Mouse (Mus musculus) hindbrain, embryonic 12.5 days (tissue): ENCODE results near the gene Vmn1r21. TPM values are rescaled to one million over a fixed set of nuclear protein-coding genes. Genes with fewer than 3 reads are reported as not detected.
"Not testable (repeated sequence)": the region's sequence is repeated elsewhere in the genome, so short reads cannot be mapped to it uniquely, and the experiment has no call there.

Source experiments
- ATAC-seq: fragments of 200-750 bp; cut with Nextera tagmentation; 2 replicates; pipeline ENCODE4 v1.8.0; 2017; ENCODE audit warnings: moderate TSS enrichment; ENCODE audit not compliant: low FRiP score
- H3K27ac ChIP-seq: fragments of 300-500 bp; sonication (generic); 2 replicates; pipeline ENCODE4 v1.5.1; 2016; ENCODE audit warnings: mild to moderate bottlenecking
- H3K27me3 ChIP-seq: fragments of 300-500 bp; sonication (generic); 2 replicates; pipeline ENCODE4 v1.6.1; 2016; ENCODE audit warnings: mild to moderate bottlenecking
- H3K36me3 ChIP-seq: fragments of 300-500 bp; sonication (generic); 2 replicates; pipeline ENCODE4 v1.6.1; 2016; ENCODE audit warnings: mild to moderate bottlenecking
- H3K4me1 ChIP-seq: fragments of 300-500 bp; sonication (generic); 2 replicates; pipeline ENCODE4 v1.6.1; 2016
- H3K4me2 ChIP-seq: fragments of 300-500 bp; sonication (generic); replicated peaks from 2 replicates; pipeline ENCODE4 v1.6.1; 2016; ENCODE audit warnings: mild to moderate bottlenecking
- H3K4me3 ChIP-seq: fragments of 300-500 bp; sonication (generic); 2 replicates; pipeline ENCODE4 v1.5.1; 2016; ENCODE audit warnings: mild to moderate bottlenecking
- H3K9ac ChIP-seq: fragments of 300-500 bp; sonication (generic); 2 replicates; pipeline ENCODE4 v1.6.1; 2016; ENCODE audit warnings: mild to moderate bottlenecking, moderate library complexity
- H3K9me3 ChIP-seq: fragments of 300-500 bp; sonication (generic); replicated peaks from 2 replicates; pipeline ENCODE4 v1.6.1; 2016; ENCODE audit warnings: mild to moderate bottlenecking
- WGBS: fragments of 180-500 bp; shearing (Covaris S2); methylation state at CpG from one replicate; pipeline ENCODE4 v1.1.7; 2016; 5-methylcytosine and 5-hydroxymethylcytosine counted together
- polyA plus RNA-seq: library from polyadenylated mRNA; unstranded; fragments of >200 nt; fragmentation: Nextera tagmentation; extraction: Ambion mirVana; gene quantifications from 2 replicates; pipeline ENCODE4 v1.2.1, GENCODE M21; 2016

Vmn1r21 gene
- polyA plus RNA-seq: not detected in 2 replicates

GRCm38 (mm10) chr6:57850286-57850685 is at the start of gene Vmn1r21:
Vmn1r21 (minus strand) TSS chr6:57850343.
- Histone ChIP-seq H3K9me3 (no peaks in the 10 kb centered on the region), H3K4me1 (no peaks in the 10 kb centered on the region), H3K4me2 (no peak within 1 kb of the TSS), H3K27me3 (no peaks in the 10 kb centered on the region), H3K4me3 (no peak within 1 kb of the TSS), H3K9ac (no peak within 1 kb of the TSS), H3K36me3 (no peaks in the 10 kb centered on the region), H3K27ac (no peak within 1 kb of the TSS)
- no peak for ATAC-seq
- WGBS: 83% methylated on average over 1 of the region's 1 CpGs

DNA sequence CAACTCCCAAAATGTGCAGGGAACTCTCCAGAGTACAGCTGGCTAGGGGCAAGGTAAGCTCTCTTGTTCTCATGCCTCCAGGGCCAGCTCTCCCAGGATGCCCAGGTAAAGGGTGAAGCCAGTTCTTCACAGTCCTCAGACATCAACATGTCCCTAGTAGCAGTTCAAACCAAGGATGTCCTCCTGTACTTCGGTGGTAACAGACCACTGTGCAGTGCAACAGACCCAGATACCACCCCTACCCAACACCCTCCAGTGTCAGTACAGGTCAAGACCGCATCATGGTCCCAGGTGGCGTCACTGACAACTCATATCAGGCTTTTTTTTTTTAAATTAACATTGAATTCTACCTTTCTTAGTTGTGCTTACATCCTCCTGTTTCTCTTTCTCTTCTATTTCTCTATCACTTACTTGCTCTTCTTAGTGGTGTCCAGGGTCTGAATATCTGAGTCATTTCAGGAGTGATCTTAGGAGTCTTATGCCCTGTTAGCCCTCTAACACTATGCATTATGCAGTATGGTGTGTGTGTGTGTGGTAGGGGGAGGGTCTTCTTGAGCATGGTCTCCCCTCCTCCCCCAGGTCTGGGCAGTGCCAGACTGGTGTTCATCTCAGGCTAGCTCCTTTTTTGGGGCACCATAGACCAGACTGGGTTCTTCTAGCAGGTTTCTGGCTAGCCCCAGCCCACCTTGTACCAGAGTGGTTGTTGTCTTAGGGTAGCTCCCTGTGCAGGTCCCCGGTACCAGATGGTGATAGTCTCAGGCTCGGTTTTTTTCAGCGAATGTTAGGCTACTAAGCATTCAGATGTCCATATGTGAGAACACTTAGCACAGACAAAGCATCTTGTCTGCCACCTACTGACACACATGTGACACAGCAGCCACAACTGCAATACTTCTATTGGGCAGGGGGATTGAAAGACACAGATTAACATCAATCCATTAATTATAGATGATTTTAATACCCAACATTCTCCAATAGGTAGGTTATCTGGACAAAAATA is 9.2 kb upstream of the Vmn1r21 start:
- H3K9me3 ChIP-seq: no peaks in the 10 kb centered on the region; the same call in 1 of the 2 replicates
- H3K9ac ChIP-seq: no peak overlapping the region
- H3K4me3 ChIP-seq: no peak overlapping the region
- H3K4me2 ChIP-seq: 0 out of 2 replicates have a peak overlapping the region, but pooled peaks have one; percentile 24
- H3K27ac ChIP-seq: no peak overlapping the region
- peak; percentile 76 for ATAC-seq
- H3K27me3 ChIP-seq: no peaks in the 10 kb centered on the region
- WGBS: 54% methylated on average over 6 of the region's 6 CpGs
- no peaks in the 10 kb centered on the region for H3K36me3 ChIP-seq
- H3K4me1 ChIP-seq: no peaks in the 10 kb centered on the region

GRCm38 (mm10) chr6:57851177-57851576 is 1.0 kb upstream of the Vmn1r21 start:
- H3K36me3 ChIP-seq, ATAC-seq, H3K9me3 ChIP-seq, H3K9ac ChIP-seq, H3K4me1 ChIP-seq, H3K4me3 ChIP-seq, H3K27ac ChIP-seq, H3K27me3 ChIP-seq, H3K4me2 ChIP-seq: not testable (repeated sequence)
- 95% methylated on average over 5 of the region's 5 CpGs for WGBS

DNA sequence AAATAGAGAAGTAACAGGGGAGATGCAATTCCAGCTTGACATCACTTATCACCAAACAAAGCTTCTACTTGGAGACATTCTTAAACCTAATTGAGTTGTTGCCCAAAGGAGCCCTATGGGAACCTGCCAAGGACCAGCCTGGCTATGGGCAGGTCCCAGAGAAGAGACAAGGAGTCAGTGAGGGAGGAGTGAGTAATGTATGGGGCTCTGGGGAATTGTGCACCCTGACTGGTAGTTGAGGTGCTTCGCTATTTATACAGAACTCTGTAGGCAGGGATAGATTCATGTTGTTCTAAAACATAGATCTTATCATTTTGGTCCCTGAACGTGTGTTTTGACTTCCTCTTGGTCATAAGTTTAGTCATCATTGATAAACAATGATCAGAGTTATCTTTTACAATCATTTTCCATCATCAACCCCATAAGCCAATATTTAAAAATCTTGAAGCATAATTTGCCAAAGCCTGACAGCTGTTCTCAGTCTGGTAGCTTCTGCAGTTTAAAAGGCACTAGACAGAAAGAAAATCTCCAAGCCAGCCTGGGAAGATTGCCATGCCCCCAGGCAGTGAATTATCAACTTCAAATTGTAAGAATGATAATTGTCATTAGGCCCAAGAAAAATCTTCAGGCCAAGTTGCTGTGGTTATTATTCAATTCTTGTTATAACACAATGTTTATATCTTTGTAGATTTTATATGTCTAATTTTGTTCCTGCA is 10.3 kb downstream of the Vmn1r21 start:
- Histone ChIP-seq H3K4me1 (no peaks in the 10 kb centered on the region), H3K4me2 (no peak overlapping the region)

GRCm38 (mm10) chr6:57825259-57825715 is 24.9 kb downstream of the Vmn1r21 start:
- H3K9ac ChIP-seq: peak overlapping the region; percentile 93
- no peaks in the 10 kb centered on the region for H3K27me3 ChIP-seq
- peak; percentile 18 for ATAC-seq
- H3K4me1 ChIP-seq: peaks cover 9% of the 10 kb centered on the region
- H3K4me2 ChIP-seq: peak overlapping the region; percentile 67
- peak overlapping the region; percentile 89 for H3K4me3 ChIP-seq
- H3K27ac ChIP-seq: peak overlapping the region; percentile 95
- 12% methylated on average over 5 of the region's 5 CpGs for WGBS
- H3K9me3 ChIP-seq: no peaks in the 10 kb centered on the region
- no peaks in the 10 kb centered on the region for H3K36me3 ChIP-seq

More for the DNA sequence above, 10.3 kb downstream of the Vmn1r21 start:
- 79% methylated on average over 2 of the region's 2 CpGs for WGBS
- Histone ChIP-seq H3K9me3 (no peaks in the 10 kb centered on the region), H3K27me3 (no peaks in the 10 kb centered on the region), H3K27ac (no peak overlapping the region), H3K9ac (no peak overlapping the region), H3K36me3 (no peaks in the 10 kb centered on the region), H3K4me3 (no peak overlapping the region)
- no peak for ATAC-seq

GRCm38 (mm10) chr6:57824422-57825258 is 25.5 kb downstream of the Vmn1r21 start, which contains the start of gene Vopp1:
Vopp1 (minus strand) TSS chr6:57825159.
- WGBS: under 1% methylated on average over 82 of the region's 87 CpGs

DNA sequence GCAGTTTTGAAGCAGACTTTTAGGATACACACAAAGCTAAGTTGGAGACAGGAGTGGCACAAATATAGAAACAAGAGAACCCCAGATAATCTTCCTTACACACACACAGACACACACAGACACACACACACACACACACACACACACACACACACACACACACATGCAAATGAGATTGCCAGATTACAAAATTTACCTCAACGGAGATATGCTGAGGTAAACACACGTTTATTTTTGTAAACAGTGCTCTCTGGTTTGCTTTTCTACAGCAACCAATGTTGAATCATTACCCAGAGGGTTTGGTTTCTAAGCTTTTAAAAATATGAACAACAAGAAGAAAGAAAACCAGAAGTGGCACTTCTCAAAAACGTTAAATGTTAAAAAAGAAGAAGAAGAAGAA is 26.7 kb downstream of the Vmn1r21 start:
- Histone ChIP-seq H3K4me3 (peak overlapping the region; percentile 89), H3K27me3 (no peaks in the 10 kb centered on the region), H3K36me3 (no peaks in the 10 kb centered on the region), H3K9me3 (no peaks in the 10 kb centered on the region), H3K4me1 (peaks cover 9% of the 10 kb centered on the region), H3K27ac (no peak overlapping the region), H3K4me2 (peak overlapping the region; percentile 67), H3K9ac (peak overlapping the region; percentile 45; the same call in 1 of the 2 replicates)
- 36% methylated on average over 3 of the region's 3 CpGs for WGBS
- ATAC-seq: no peak

More at GRCm38 (mm10) chr6:57824422-57825258, 25.5 kb downstream of the Vmn1r21 start, which contains the start of gene Vopp1:
- H3K9me3 ChIP-seq: no peaks in the 10 kb centered on the region
- peak within 1 kb of the TSS; percentile 93 for H3K9ac ChIP-seq
- peak within 1 kb of the TSS; percentile 95 for H3K27ac ChIP-seq
- ATAC-seq: peak; percentile 93
- H3K36me3 ChIP-seq: no peaks in the 10 kb centered on the region
- peaks cover 9% of the 10 kb centered on the region for H3K4me1 ChIP-seq
- H3K4me2 ChIP-seq: peak within 1 kb of the TSS; percentile 67
- no peaks in the 10 kb centered on the region for H3K27me3 ChIP-seq
- H3K4me3 ChIP-seq: peak within 1 kb of the TSS; percentile 89

GRCm38 (mm10) chr6:57822648-57823410 is 27.3 kb downstream of the Vmn1r21 start:
- WGBS: 72% methylated on average over 5 of the region's 5 CpGs
- peaks cover 9% of the 10 kb centered on the region for H3K4me1 ChIP-seq
- no peaks in the 10 kb centered on the region for H3K36me3 ChIP-seq
- H3K9me3 ChIP-seq: no peaks in the 10 kb centered on the region
- H3K27ac ChIP-seq: no peak overlapping the region
- H3K4me2 ChIP-seq: peak overlapping the region; percentile 67
- H3K4me3 ChIP-seq: 0 out of 2 replicates have a peak overlapping the region, but pooled peaks have one; percentile 89
- no peaks in the 10 kb centered on the region for H3K27me3 ChIP-seq
- ATAC-seq: peak; percentile 56; the same call in 1 of the 2 replicates
- H3K9ac ChIP-seq: no peak overlapping the region

DNA sequence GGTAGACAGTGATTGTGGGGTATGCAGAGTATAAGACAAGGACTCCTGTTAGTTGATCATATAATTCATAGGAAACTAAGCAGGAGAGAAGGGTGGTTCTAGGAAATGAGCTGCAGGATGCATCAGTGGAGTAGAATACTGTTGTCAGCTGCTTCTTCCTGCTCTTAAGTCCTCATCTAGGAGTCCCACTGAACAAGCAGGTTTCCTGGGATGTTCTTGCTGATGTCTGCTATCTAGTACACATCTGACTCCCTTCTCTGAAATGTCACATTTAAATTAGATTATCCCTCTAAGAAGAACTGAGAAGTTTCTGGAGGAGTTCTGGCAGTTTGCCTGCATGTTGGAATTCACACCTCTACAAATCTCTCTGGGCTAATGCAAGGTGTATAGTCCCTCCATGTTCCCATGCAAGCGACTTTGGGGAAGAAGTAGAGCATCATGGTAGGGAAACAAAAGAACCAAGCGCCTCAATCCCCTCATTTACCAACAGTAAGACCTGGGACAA is 35.7 kb downstream of the Vmn1r21 start:
- 0 out of 2 replicates have a peak, but pooled peaks cover 2% of the 10 kb centered on the region for H3K9me3 ChIP-seq
- H3K27me3 ChIP-seq: no peaks in the 10 kb centered on the region
- H3K4me2 ChIP-seq: no peak overlapping the region
- H3K4me3 ChIP-seq: no peak overlapping the region
- no peaks in the 10 kb centered on the region for H3K36me3 ChIP-seq
- ATAC-seq: no peak
- WGBS: 89% methylated on average over 2 of the region's 2 CpGs
- H3K27ac ChIP-seq: no peak overlapping the region
- H3K4me1 ChIP-seq: no peaks in the 10 kb centered on the region
- no peak overlapping the region for H3K9ac ChIP-seq

- no peaks in the 10 kb centered on the region for H3K36me3 ChIP-seq
- H3K4me2 ChIP-seq: no peak overlapping the region
- 0 out of 2 replicates have a peak, but pooled peaks cover 5% of the 10 kb centered on the region for H3K9me3 ChIP-seq
- H3K27ac ChIP-seq: no peak overlapping the region
- H3K27me3 ChIP-seq: no peaks in the 10 kb centered on the region
- ATAC-seq: no peak
- 88% methylated on average over 3 of the region's 3 CpGs for WGBS
- no peak overlapping the region for H3K4me3 ChIP-seq
- H3K4me1 ChIP-seq: no peaks in the 10 kb centered on the region
- no peak overlapping the region for H3K9ac ChIP-seq
Measured at GRCm38 (mm10) chr6:57811748-57812730, 38.1 kb downstream of the Vmn1r21 start.
